Mouse (Mus musculus) liver, embryonic 14.5 days (tissue): ENCODE measurements around the gene Mapk8ip3.

Experiments used
- CTCF ChIP-seq: IDR thresholded peaks from 2 replicates; pipeline ENCODE4 v1.5.1; 2016; ENCODE audit warnings: antibody characterized with exemption, low read depth, control low read depth
- EP300 ChIP-seq: IDR thresholded peaks from 2 replicates; pipeline ENCODE4 v1.6.1; 2016; ENCODE audit warnings: antibody characterized with exemption, low read depth

GRCm38 (mm10) chr17:24855838-24856464 lies 80.8 kb downstream of the Mapk8ip3 start:
- TF ChIP-seq CTCF (no peak), EP300 (no peak)
